Mouse (Mus musculus): ENCODE data around the gene Senp2. TPM values are rescaled to one million over a fixed set of nuclear protein-coding genes. Genes with fewer than 3 reads are reported as not detected.

Gene Senp2
- 10 to 100 TPM; 54.7 to 62.5 TPM for polyA plus RNA-seq (2017; shearing (Covaris generic))

DNA sequence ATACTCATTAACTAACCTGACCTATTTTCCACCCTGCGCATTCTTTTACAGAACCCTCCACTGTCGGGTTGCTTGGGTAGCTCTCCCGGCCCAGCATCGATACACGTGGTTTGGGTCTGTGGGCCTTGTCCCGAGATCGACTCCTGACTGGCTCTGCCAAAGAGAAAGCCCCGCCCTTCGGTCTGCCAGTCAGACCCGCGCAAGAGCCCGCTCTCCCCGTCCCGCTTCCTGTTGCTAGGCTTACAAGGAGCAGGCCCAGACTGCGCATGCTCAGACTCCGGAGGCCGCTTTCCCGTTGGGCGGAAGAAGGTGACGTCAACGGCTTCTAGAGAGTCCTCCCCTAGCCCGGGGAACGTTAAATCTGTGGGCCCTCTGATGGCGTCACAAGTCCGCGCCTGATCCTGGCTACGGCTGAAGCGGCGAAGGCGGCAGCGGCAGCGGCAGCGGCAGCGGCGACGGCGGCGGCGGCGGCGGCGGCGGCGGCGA lies at the start of gene Senp2:
Senp2 (plus strand) TSS at position 386 of the 486 bp plus-strand sequence.

DNA sequence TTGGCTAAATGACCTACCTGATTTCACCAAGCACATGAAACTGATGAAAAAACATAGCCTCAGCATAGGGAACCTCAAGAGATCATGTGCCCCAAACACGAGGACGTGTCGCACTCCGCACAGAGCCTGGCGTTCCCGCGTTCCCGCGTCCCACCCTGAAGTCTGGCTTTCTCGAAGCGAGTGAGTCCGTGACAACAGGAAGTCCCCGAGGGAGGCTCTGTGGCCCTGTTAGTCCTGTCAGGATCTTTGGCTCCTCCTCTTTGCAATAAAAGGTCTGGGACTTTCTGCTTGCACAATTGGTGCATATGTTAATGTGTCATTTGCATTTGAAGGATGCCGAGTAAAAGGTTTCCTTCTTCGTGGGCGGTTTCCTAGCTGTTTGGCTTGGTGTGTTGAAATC lies 14.0 kb upstream of the Senp2 start, which contains the start of gene Liph:
Liph (minus strand) TSS at position 360 of the 400 bp plus-strand sequence.

Other genes starting within 250 kb of the Senp2 start
- 1 to 10 TPM; 7.6 to 7.9 TPM for gene Ehhadh, start 221.7 kb upstream of the Senp2 start, polyA plus RNA-seq (2017; shearing (Covaris generic))
- under 1 TPM; 0.45 to 0.74 TPM for gene Map3k13, start 215.1 kb upstream of the Senp2 start, polyA plus RNA-seq (2017; shearing (Covaris generic))
- 10 to 100 TPM; 11.1 to 22.6 TPM for gene Tmem41a, start 61.9 kb upstream of the Senp2 start, polyA plus RNA-seq (2017; shearing (Covaris generic))
- gene Liph, start 13.8 kb upstream of the Senp2 start, polyA plus RNA-seq (2017; shearing (Covaris generic)), result under 1 TPM in 1 of 2 experiments, not detected in 1; 0.18 TPM
- 1 to 10 TPM in 1 of 2 experiments, under 1 TPM in 1; 0.68 to 5.0 TPM for gene Igf2bp2, start 153.8 kb downstream of the Senp2 start, polyA plus RNA-seq (2017; shearing (Covaris generic))

Measured in inflammation-experienced regulatory T-cells (primary cell).